Mouse (Mus musculus) lung, postnatal 0 days (tissue): ENCODE data around the gene Panx3. TPM values are rescaled to one million over a fixed set of nuclear protein-coding genes. Genes with fewer than 3 reads are reported as not detected.
A peak's percentile ranks its signal among the peaks of the same experiment; 100 is the strongest.

Experiments used
- ATAC-seq: fragments of 200-750 bp; cut with Nextera tagmentation; 2 replicates; pipeline ENCODE4 v1.8.0; 2017; ENCODE audit warnings: moderate library complexity
- DNase-seq: peaks from one replicate; pipeline ENCODE4 v3.0.0-alpha.2; 2016; ENCODE audit warnings: low spot score
- H3K27ac ChIP-seq: fragments of 300-500 bp; sonication (generic); 2 replicates; pipeline ENCODE4 v1.5.1; 2014; ENCODE audit warnings: antibody characterized with exemption, mild to moderate bottlenecking, low read length, mixed read lengths
- H3K27me3 ChIP-seq: fragments of 300-500 bp; sonication (generic); replicated peaks from 2 replicates; pipeline ENCODE4 v1.6.1; 2014; ENCODE audit warnings: low read length, mixed read lengths; ENCODE audit not compliant: insufficient read depth
- H3K36me3 ChIP-seq: fragments of 300-500 bp; sonication (generic); 2 replicates; pipeline ENCODE4 v1.6.1; 2014; ENCODE audit warnings: low read length, mixed read lengths; ENCODE audit not compliant: insufficient read depth
- H3K4me1 ChIP-seq: fragments of 300-500 bp; sonication (generic); 2 replicates; pipeline ENCODE4 v1.6.1; 2014; ENCODE audit warnings: antibody characterized with exemption, low read depth, low read length, mixed read lengths; ENCODE audit not compliant: insufficient read depth
- H3K4me2 ChIP-seq: fragments of 300-500 bp; sonication (generic); replicated peaks from 2 replicates; pipeline ENCODE4 v1.6.1; 2014; ENCODE audit warnings: low read depth, mild to moderate bottlenecking, low read length, moderate library complexity, mixed read lengths
- H3K4me3 ChIP-seq: fragments of 300-500 bp; sonication (generic); 2 replicates; pipeline ENCODE4 v1.5.1; 2014; ENCODE audit warnings: low read depth, low read length
- H3K9ac ChIP-seq: fragments of 300-500 bp; sonication (generic); replicated peaks from 2 replicates; pipeline ENCODE4 v1.6.1; 2014; ENCODE audit warnings: low read depth, mild to moderate bottlenecking
- H3K9me3 ChIP-seq: fragments of 300-500 bp; sonication (generic); 2 replicates; pipeline ENCODE4 v1.6.1; 2016; ENCODE audit warnings: low read length, mixed read lengths
- CTCF ChIP-seq: IDR thresholded peaks from 2 replicates; pipeline ENCODE4 v1.5.1; 2016; ENCODE audit warnings: antibody characterized with exemption, mild to moderate bottlenecking
- EP300 ChIP-seq: IDR thresholded peaks from 2 replicates; pipeline ENCODE4 v1.6.1; 2016; ENCODE audit warnings: antibody characterized with exemption, mild to moderate bottlenecking, control low read depth
- WGBS: fragments of 180-500 bp; shearing (Covaris S2); extraction: QIAGEN DNeasy Blood & Tissue Kit; methylation state at CpG from one replicate; pipeline ENCODE4 v1.1.7; 2014; 5-methylcytosine and 5-hydroxymethylcytosine counted together
- polyA plus RNA-seq: library from polyadenylated mRNA; unstranded; fragments of >200 nt; fragmentation: Nextera tagmentation; extraction: Ambion mirVana; gene quantifications from 2 replicates; pipeline ENCODE4 v1.2.1, GENCODE M21; 2015

The Panx3 gene
- polyA plus RNA-seq, 1 experiment from 2014 or later: 0.05 TPM

GRCm38 (mm10) chr9:37621290-37621689 is 47.7 kb downstream of the Panx3 start:
- no peak for DNase-seq
- H3K27me3 ChIP-seq: no peaks in the 10 kb centered on the region
- no peak for ATAC-seq
- no peak overlapping the region for H3K4me3 ChIP-seq
- H3K4me1 ChIP-seq: no peaks in the 10 kb centered on the region
- no peak overlapping the region for H3K4me2 ChIP-seq
- WGBS: 86% methylated on average over 6 of the region's 6 CpGs
- no peaks in the 10 kb centered on the region for H3K9me3 ChIP-seq
- H3K27ac ChIP-seq: no peak overlapping the region
- no peak overlapping the region for H3K9ac ChIP-seq
- no peak for TF ChIP-seq CTCF
- TF ChIP-seq EP300: no peak
- no peaks in the 10 kb centered on the region for H3K36me3 ChIP-seq

DNA sequence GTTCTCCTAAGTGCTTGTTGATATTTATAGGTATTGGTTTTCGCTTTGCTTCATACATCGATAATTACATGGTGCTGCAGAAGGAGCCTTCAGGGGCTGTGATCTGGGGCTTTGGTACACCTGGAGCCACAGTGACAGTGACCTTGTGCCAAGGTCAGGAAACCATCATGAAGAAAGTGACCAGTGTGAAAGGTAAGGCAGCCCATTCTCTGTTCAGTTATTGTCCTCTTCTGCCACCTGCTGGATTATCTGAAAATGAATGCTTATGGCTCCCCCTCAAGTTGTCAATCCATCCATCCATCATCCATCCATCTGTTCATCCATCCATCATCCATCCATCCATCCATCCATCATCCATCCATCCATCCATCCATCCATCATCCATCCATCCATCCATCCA is 52.3 kb downstream of the Panx3 start:
- peaks cover 3% of the 10 kb centered on the region; the same call in 1 of the 2 replicates for H3K4me1 ChIP-seq
- TF ChIP-seq CTCF (peak; percentile 86), EP300 (no peak)
- no peaks in the 10 kb centered on the region for H3K27me3 ChIP-seq
- DNase-seq: peak; percentile 58
- no peaks in the 10 kb centered on the region for H3K9me3 ChIP-seq
- ATAC-seq: no peak
- WGBS: 37% methylated on average over 2 of the region's 2 CpGs
- no peak overlapping the region for H3K4me2 ChIP-seq
- H3K36me3 ChIP-seq: no peaks in the 10 kb centered on the region
- H3K9ac ChIP-seq: no peak overlapping the region
- no peak overlapping the region for H3K27ac ChIP-seq
- no peak overlapping the region for H3K4me3 ChIP-seq

GRCm38 (mm10) chr9:37615220-37615619 is 53.8 kb downstream of the Panx3 start:
- no peaks in the 10 kb centered on the region for H3K9me3 ChIP-seq
- H3K27ac ChIP-seq: no peak overlapping the region
- no peaks in the 10 kb centered on the region for H3K27me3 ChIP-seq
- no peaks in the 10 kb centered on the region for H3K36me3 ChIP-seq
- H3K4me1 ChIP-seq: peaks cover 3% of the 10 kb centered on the region; the same call in 1 of the 2 replicates
- no peak for TF ChIP-seq CTCF
- no peak for TF ChIP-seq EP300
- 68% methylated on average over 5 of the region's 5 CpGs for WGBS
- no peak for DNase-seq
- no peak overlapping the region for H3K9ac ChIP-seq
- no peak overlapping the region for H3K4me3 ChIP-seq
- no peak for ATAC-seq
- no peak overlapping the region for H3K4me2 ChIP-seq

DNA sequence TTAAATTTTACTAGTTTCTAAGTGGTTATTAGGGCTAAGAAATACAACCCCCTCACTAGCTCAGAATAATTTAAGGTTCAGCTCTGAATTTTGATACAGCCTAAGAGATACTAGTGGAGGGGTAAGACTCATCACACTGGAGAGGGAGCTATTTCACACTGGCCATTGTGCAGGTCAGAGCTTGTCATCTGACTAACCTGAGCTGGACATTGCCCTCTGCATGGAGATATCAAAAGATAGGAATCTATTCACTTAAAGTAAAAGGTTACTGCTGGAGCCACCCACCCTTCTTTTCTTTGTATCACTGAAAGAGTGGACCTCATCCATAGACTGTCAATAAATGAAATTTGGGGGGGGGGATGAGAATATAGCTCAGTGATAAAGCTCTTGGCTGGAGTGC is 54.7 kb downstream of the Panx3 start:
- Histone ChIP-seq H3K36me3 (no peaks in the 10 kb centered on the region), H3K4me3 (no peak overlapping the region), H3K27ac (no peak overlapping the region; the same call in 1 of the 2 replicates), H3K4me1 (peaks cover 3% of the 10 kb centered on the region; the same call in 1 of the 2 replicates), H3K9me3 (no peaks in the 10 kb centered on the region), H3K9ac (no peak overlapping the region), H3K27me3 (no peaks in the 10 kb centered on the region), H3K4me2 (no peak overlapping the region)
- TF ChIP-seq EP300: no peak
- no peak for ATAC-seq
- DNase-seq: no peak

- no peak for DNase-seq
- Histone ChIP-seq H3K4me3 (peak overlapping the region; percentile 69), H3K27me3 (no peaks in the 10 kb centered on the region), H3K4me2 (peak overlapping the region; percentile 83), H3K9me3 (no peaks in the 10 kb centered on the region), H3K27ac (peak overlapping the region; percentile 9), H3K36me3 (no peaks in the 10 kb centered on the region), H3K4me1 (peaks cover 3% of the 10 kb centered on the region; the same call in 1 of the 2 replicates), H3K9ac (no peak overlapping the region)
- 17% methylated on average over 6 of the region's 6 CpGs for WGBS
- no peak for ATAC-seq
- no peak for TF ChIP-seq EP300
These were observed 55.1 kb downstream of the Panx3 start for GRCm38 (mm10) chr9:37613911-37614280.

DNA sequence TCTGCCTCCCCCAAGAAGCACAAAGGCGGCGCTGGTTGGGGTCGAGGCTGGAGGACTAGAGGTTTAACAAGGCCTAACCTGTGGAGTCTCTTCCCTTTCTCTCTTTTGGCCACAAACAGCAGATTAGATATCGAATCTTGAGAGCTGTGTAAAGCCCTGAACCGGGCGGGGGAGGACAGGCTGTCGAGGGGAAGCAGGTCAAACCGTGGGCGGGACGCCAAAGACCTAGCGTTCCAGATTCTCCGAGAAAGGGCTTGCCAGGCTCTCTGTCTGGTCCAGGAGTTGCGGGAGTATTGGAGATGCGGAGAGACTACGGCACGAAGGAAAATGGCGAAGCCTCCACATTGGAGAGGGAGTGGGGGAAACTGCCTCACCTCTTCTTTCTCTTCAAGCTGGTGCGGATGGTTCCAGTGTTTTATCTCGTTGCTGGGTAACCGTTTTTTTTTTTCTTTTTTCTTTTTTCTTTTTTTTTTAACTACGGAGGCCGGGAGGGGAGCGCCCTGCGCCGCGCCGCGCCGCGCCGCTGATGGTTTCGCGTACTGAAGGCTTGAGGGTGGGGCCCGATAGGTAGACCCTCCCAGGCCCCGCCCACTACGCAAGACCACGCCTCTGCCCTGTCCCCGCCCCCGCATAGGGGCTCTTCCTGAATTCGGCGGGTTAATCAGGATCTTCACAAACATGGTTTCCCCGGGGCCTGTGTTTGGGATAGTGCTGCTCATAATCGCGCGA is 55.7 kb downstream of the Panx3 start, which contains the start of gene Spa17:
TSS of gene Spa17 (minus strand) at position 541 of the 729 bp plus-strand sequence.
- H3K9ac ChIP-seq: peak within 1 kb of the TSS; percentile 60
- H3K4me3 ChIP-seq: peak within 1 kb of the TSS; percentile 69
- H3K4me1 ChIP-seq: peaks cover 3% of the 10 kb centered on the region; the same call in 1 of the 2 replicates
- DNase-seq (peak; percentile 96), ATAC-seq (peak; percentile 98)
- TF ChIP-seq CTCF (no peak), EP300 (peak; percentile 75; the same call in 1 of the 2 replicates)
- H3K9me3 ChIP-seq: no peaks in the 10 kb centered on the region
- peak within 1 kb of the TSS; percentile 83 for H3K4me2 ChIP-seq
- H3K27me3 ChIP-seq: no peaks in the 10 kb centered on the region
- WGBS: under 1% methylated on average over 45 of the region's 45 CpGs
- no peaks in the 10 kb centered on the region for H3K36me3 ChIP-seq
- peak within 1 kb of the TSS; percentile 89 for H3K27ac ChIP-seq

Other genes with a start within 250 kb of the Panx3 start
- gene Robo3, start 236.0 kb downstream of the Panx3 start, polyA plus RNA-seq: 0.08 and 0.14 TPM in 2 replicates
- 12.1 and 12.2 TPM in 2 replicates for gene Msantd2, start 179.9 kb downstream of the Panx3 start, polyA plus RNA-seq
- gene Esam, start 141.2 kb downstream of the Panx3 start, polyA plus RNA-seq: 256 and 260 TPM in 2 replicates
- 85.6 and 94.9 TPM in 2 replicates for gene Vsig2, start 130.0 kb downstream of the Panx3 start, polyA plus RNA-seq
- 4.0 and 4.2 TPM in 2 replicates for gene Nrgn, start 116.3 kb downstream of the Panx3 start, polyA plus RNA-seq
- gene Siae, start 113.5 kb downstream of the Panx3 start, polyA plus RNA-seq: 7.7 and 9.9 TPM in 2 replicates
- gene Spa17, start 55.5 kb downstream of the Panx3 start, polyA plus RNA-seq: 19.2 and 21.6 TPM in 2 replicates
- 153 and 163 TPM in 2 replicates for gene Tbrg1, start 11.9 kb downstream of the Panx3 start, polyA plus RNA-seq
- gene Olfr160, start 47.0 kb upstream of the Panx3 start, polyA plus RNA-seq: not detected in 2 replicates
- gene Olfr874, start 75.9 kb upstream of the Panx3 start, polyA plus RNA-seq: not detected in 2 replicates
- gene Olfr875, start 102.6 kb upstream of the Panx3 start, polyA plus RNA-seq: not detected in 2 replicates
- not detected in 2 replicates for gene Olfr876, start 133.8 kb upstream of the Panx3 start, polyA plus RNA-seq
- gene Olfr877, start 185.0 kb upstream of the Panx3 start, polyA plus RNA-seq: not detected in 2 replicates
- gene Olfr145, start 227.5 kb upstream of the Panx3 start, polyA plus RNA-seq: not detected in 2 replicates
- gene Olfr878, start 248.6 kb upstream of the Panx3 start, polyA plus RNA-seq: not detected in 2 replicates